Mouse (Mus musculus): ENCODE results near the gene Olfr582. TPM values are rescaled to one million over a fixed set of nuclear protein-coding genes. Genes with fewer than 3 reads are reported as not detected.

Gene Olfr582
- not detected for polyA plus RNA-seq (2017; shearing (Covaris generic))

GRCm38 (mm10) chr7:103037724-103038123, at the start of gene Olfr582:
Olfr582 (plus strand) TSS chr7:103038024.
- ATAC-seq: no peak

GRCm38 (mm10) chr7:102989224-102989623, 48.6 kb upstream of the Olfr582 start, which contains the start of gene Olfr578:
Olfr578 (minus strand) TSS chr7:102989324.
- no peak for ATAC-seq

GRCm38 (mm10) chr7:103051000-103051399, 13.2 kb downstream of the Olfr582 start, which contains the start of gene Olfr583:
Olfr583 (plus strand) TSS chr7:103051300.
- ATAC-seq: no peak

- no peak for ATAC-seq
Observed at GRCm38 (mm10) chr7:103081585-103081984, 43.8 kb downstream of the Olfr582 start, which contains the start of gene Olfr584. Olfr584 (plus strand) TSS chr7:103081885.

Other genes with a start within 250 kb of the Olfr582 start
- not detected for gene Olfr564, start 234.5 kb upstream of the Olfr582 start, polyA plus RNA-seq (2017; shearing (Covaris generic))
- not detected for gene Olfr566, start 179.3 kb upstream of the Olfr582 start, polyA plus RNA-seq (2017; shearing (Covaris generic))
- not detected for gene Olfr568, start 160.9 kb upstream of the Olfr582 start, polyA plus RNA-seq (2017; shearing (Covaris generic))
- gene Olfr569, start 147.1 kb upstream of the Olfr582 start, polyA plus RNA-seq (2017; shearing (Covaris generic)): not detected
- not detected for gene Olfr570, start 143.4 kb upstream of the Olfr582 start, polyA plus RNA-seq (2017; shearing (Covaris generic))
- not detected for gene Olfr571, start 120.5 kb upstream of the Olfr582 start, polyA plus RNA-seq (2017; shearing (Covaris generic))
- gene Olfr572, start 113.6 kb upstream of the Olfr582 start, polyA plus RNA-seq (2017; shearing (Covaris generic)): not detected
- gene Olfr573-ps1, start 95.4 kb upstream of the Olfr582 start, polyA plus RNA-seq (2017; shearing (Covaris generic)): not detected
- not detected for gene Olfr574, start 89.6 kb upstream of the Olfr582 start, polyA plus RNA-seq (2017; shearing (Covaris generic))
- gene Olfr575, start 79.2 kb upstream of the Olfr582 start, polyA plus RNA-seq (2017; shearing (Covaris generic)): not detected
- not detected for gene Olfr576, start 75.4 kb upstream of the Olfr582 start, polyA plus RNA-seq (2017; shearing (Covaris generic))
- not detected for gene Olfr577, start 62.1 kb upstream of the Olfr582 start, polyA plus RNA-seq (2017; shearing (Covaris generic))
- not detected for gene Olfr578, start 48.7 kb upstream of the Olfr582 start, polyA plus RNA-seq (2017; shearing (Covaris generic))
- gene Olfr583, start 13.3 kb downstream of the Olfr582 start, polyA plus RNA-seq (2017; shearing (Covaris generic)): not detected
- gene Olfr584, start 43.9 kb downstream of the Olfr582 start, polyA plus RNA-seq (2017; shearing (Covaris generic)): not detected
- gene Olfr585, start 59.7 kb downstream of the Olfr582 start, polyA plus RNA-seq (2017; shearing (Covaris generic)): not detected
- gene Olfr586, start 87.6 kb downstream of the Olfr582 start, polyA plus RNA-seq (2017; shearing (Covaris generic)): not detected
- under 1 TPM in 1 of 3 experiments, not detected in 2; 0.16 TPM for gene Olfr588-ps1, start 102.9 kb downstream of the Olfr582 start, polyA plus RNA-seq (2017; shearing (Covaris generic))
- gene Olfr589, start 118.3 kb downstream of the Olfr582 start, polyA plus RNA-seq (2017; shearing (Covaris generic)): not detected
- under 1 TPM in 1 of 3 experiments, not detected in 2; 0.28 TPM for gene Olfr591, start 140.3 kb downstream of the Olfr582 start, polyA plus RNA-seq (2017; shearing (Covaris generic))
- gene Olfr592, start 146.8 kb downstream of the Olfr582 start, polyA plus RNA-seq (2017; shearing (Covaris generic)): under 1 TPM in 1 of 3 experiments, not detected in 2; 0.06 TPM
- not detected for gene Olfr593, start 173.8 kb downstream of the Olfr582 start, polyA plus RNA-seq (2017; shearing (Covaris generic))
- not detected for gene Olfr594, start 179.0 kb downstream of the Olfr582 start, polyA plus RNA-seq (2017; shearing (Covaris generic))
- not detected for gene Usp17ld, start 214.5 kb downstream of the Olfr582 start, polyA plus RNA-seq (2017; shearing (Covaris generic))